Mouse (Mus musculus) embryonic facial prominence, embryonic 15.5 days (tissue): ENCODE measurements around the gene Dusp8. TPM values are rescaled to one million over a fixed set of nuclear protein-coding genes. Genes with fewer than 3 reads are reported as not detected.

ENCODE experiments used
- ATAC-seq: fragments of 200-750 bp; cut with Nextera tagmentation; 2 replicates; pipeline ENCODE4 v1.8.0; 2017; ENCODE audit warnings: low read depth, moderate TSS enrichment; ENCODE audit not compliant: insufficient number of reproducible peaks, low FRiP score, low TSS enrichment
- H3K27ac ChIP-seq: fragments of 300-500 bp; sonication (generic); replicated peaks from 2 replicates; pipeline ENCODE4 v1.5.1; 2015; ENCODE audit warnings: mild to moderate bottlenecking, inconsistent platforms
- H3K27me3 ChIP-seq: fragments of 300-500 bp; sonication (generic); 2 replicates; pipeline ENCODE4 v1.6.1; 2015; ENCODE audit warnings: inconsistent platforms
- H3K36me3 ChIP-seq: fragments of 300-500 bp; sonication (generic); 2 replicates; pipeline ENCODE4 v1.6.1; 2015; ENCODE audit warnings: mild to moderate bottlenecking, inconsistent platforms
- H3K4me1 ChIP-seq: fragments of 300-500 bp; sonication (generic); 2 replicates; pipeline ENCODE4 v1.6.1; 2015; ENCODE audit warnings: inconsistent platforms
- H3K4me2 ChIP-seq: fragments of 300-500 bp; sonication (generic); replicated peaks from 2 replicates; pipeline ENCODE4 v1.6.1; 2015; ENCODE audit warnings: mild to moderate bottlenecking, inconsistent platforms
- H3K4me3 ChIP-seq: fragments of 300-500 bp; sonication (generic); replicated peaks from 2 replicates; pipeline ENCODE4 v1.5.1; 2015; ENCODE audit warnings: mild to moderate bottlenecking, inconsistent platforms
- H3K9ac ChIP-seq: fragments of 300-500 bp; sonication (generic); 2 replicates; pipeline ENCODE4 v1.6.1; 2015; ENCODE audit warnings: inconsistent platforms
- H3K9me3 ChIP-seq: fragments of 300-500 bp; sonication (generic); replicated peaks from 2 replicates; pipeline ENCODE4 v1.6.1; 2016; ENCODE audit warnings: inconsistent platforms
- WGBS: fragments of 180-500 bp; shearing (Covaris S2); methylation state at CpG from one replicate; pipeline ENCODE4 v1.1.7; 2015; 5-methylcytosine and 5-hydroxymethylcytosine counted together
- polyA plus RNA-seq: library from polyadenylated mRNA; unstranded; fragments of >200 nt; fragmentation: Nextera tagmentation; extraction: Ambion mirVana; gene quantifications from 2 replicates; pipeline ENCODE4 v1.2.1, GENCODE M21; 2015

The Dusp8 gene
- polyA plus RNA-seq, 1 experiment from 2014 or later: 6.5 TPM

DNA sequence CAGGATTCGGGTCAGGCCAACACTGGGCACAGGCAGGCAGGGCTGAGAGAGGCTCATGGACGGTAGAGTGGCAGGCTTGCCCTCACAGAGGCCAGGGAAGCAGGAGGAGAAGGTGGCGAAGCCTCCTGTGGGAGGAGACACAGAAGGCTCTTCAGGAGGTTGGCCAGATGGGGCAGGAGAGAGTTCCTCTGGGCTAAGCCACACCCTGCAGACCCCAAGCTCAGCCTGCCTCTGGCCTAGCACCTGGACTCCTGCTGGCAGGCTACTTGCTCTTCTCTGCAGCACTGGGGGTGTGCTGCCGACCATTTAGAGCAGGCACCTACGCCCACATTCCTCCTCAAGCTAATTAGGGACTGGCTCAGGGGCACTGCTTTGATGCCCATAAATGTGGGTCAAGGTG is 11.2 kb downstream of the Dusp8 start:
- no peak overlapping the region for H3K4me3 ChIP-seq
- H3K27me3 ChIP-seq: peaks cover 93% of the 10 kb centered on the region
- WGBS: 16% methylated on average over 5 of the region's 5 CpGs
- H3K9me3 ChIP-seq: no peaks in the 10 kb centered on the region
- H3K9ac ChIP-seq: no peak overlapping the region
- peaks cover 4% of the 10 kb centered on the region; the same call in 1 of the 2 replicates for H3K36me3 ChIP-seq
- H3K27ac ChIP-seq: no peak overlapping the region; the same call in 1 of the 2 replicates
- peak; percentile 8; the same call in 1 of the 2 replicates for ATAC-seq
- peaks cover 42% of the 10 kb centered on the region for H3K4me1 ChIP-seq
- H3K4me2 ChIP-seq: no peak overlapping the region

DNA sequence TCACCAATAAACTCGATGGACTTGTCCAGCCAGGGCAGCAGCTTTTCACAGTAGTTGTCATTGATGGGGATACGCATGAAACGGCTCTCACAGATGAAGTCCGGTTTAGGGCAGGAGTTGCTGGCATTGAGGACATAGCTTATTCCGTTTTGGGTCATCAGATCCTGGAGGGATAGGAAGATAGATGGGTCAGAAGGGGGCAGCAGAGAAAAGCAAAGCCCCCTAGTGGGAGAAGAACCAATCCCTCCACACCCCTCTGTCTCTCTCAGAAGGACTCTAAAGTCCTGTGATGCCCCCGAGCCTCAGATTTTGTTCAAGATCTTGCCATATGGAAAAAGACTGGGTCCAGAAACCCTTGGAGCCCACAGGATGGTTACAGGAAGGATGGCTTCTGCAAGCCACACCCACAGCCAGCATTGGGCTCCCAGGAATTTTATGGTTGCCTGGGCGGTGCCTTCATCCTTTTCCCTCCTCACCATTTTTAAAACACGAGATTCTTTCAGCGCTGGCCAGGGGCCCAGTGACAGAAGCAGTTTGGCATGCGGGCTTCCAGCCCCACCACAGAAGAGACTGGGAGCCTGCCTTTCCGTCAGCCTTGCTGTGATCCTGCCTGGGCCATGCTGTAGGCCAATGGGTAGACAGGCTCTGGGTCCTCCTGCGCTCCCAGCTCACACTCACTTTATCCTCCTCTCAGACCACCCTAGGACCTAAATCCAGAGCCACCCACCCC is 11.9 kb downstream of the Dusp8 start:
- H3K27ac ChIP-seq: no peak overlapping the region; the same call in 1 of the 2 replicates

DNA sequence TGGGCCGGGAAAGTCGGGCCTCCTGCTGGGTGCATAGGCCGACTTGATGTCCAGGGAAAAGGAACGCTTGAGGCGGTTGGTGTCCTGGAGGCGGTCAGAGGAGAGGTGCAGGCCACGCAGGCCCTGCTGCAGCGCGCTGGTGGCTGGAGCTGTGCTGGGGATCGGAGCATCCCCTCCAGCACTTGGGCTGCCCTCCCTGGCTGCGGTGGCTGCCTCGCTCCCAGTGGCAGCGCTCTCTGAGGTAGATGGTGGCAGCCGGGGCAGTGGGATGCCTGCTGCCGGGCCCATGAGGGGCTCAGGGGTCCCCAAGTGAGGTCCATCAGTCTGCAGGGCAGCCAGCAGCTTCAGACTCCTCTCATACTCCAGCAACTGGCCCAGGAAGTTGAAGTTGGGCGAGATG is 13.0 kb downstream of the Dusp8 start:
- Histone ChIP-seq H3K27me3 (peaks cover 91% of the 10 kb centered on the region), H3K4me3 (peak overlapping the region; percentile 25), H3K4me2 (peak overlapping the region; percentile 38; the same call in 1 of the 2 replicates), H3K9me3 (no peaks in the 10 kb centered on the region), H3K9ac (0 out of 2 replicates have a peak overlapping the region, but pooled peaks have one; percentile 15), H3K27ac (no peak overlapping the region), H3K4me1 (peaks cover 30% of the 10 kb centered on the region), H3K36me3 (peaks cover 4% of the 10 kb centered on the region; the same call in 1 of the 2 replicates)
- 20% methylated on average over 16 of the region's 16 CpGs for WGBS
- no peak for ATAC-seq

More for the DNA sequence above, 11.9 kb downstream of the Dusp8 start:
- no peak; the same call in 1 of the 2 replicates for ATAC-seq
- no peak overlapping the region for H3K4me2 ChIP-seq
- 28% methylated on average over 12 of the region's 12 CpGs for WGBS
- H3K4me1 ChIP-seq: peaks cover 35% of the 10 kb centered on the region
- no peak overlapping the region for H3K4me3 ChIP-seq
- no peaks in the 10 kb centered on the region for H3K9me3 ChIP-seq
- peaks cover 4% of the 10 kb centered on the region; the same call in 1 of the 2 replicates for H3K36me3 ChIP-seq
- H3K9ac ChIP-seq: no peak overlapping the region
- peaks cover 93% of the 10 kb centered on the region for H3K27me3 ChIP-seq

DNA sequence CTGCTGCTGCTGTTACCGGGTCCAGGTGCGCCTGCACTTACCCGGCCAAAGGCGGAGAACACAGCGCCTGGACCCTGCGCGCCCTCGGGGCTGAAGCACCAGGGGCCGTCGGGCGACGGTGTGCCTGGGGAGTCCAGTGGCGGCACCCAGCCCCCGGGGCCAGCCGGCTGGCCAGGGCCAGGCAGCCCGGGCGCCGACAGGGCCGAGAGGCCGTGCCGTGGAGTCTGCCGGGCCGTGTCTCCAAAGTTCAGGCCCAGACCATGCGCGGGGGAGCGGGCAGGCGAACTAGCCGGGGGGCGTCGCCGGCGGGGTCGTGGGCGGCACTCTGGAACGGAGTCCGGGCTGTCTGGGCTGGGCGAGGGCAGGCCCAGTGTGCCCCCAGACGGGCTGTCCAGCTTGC is 13.5 kb downstream of the Dusp8 start:
- ATAC-seq: no peak
- peak overlapping the region; percentile 38 for H3K4me2 ChIP-seq
- H3K36me3 ChIP-seq: peaks cover 4% of the 10 kb centered on the region; the same call in 1 of the 2 replicates
- peaks cover 88% of the 10 kb centered on the region for H3K27me3 ChIP-seq
- no peak overlapping the region for H3K27ac ChIP-seq
- H3K4me1 ChIP-seq: peaks cover 30% of the 10 kb centered on the region
- H3K4me3 ChIP-seq: peak overlapping the region; percentile 25
- no peaks in the 10 kb centered on the region for H3K9me3 ChIP-seq
- peak overlapping the region; percentile 15; the same call in 1 of the 2 replicates for H3K9ac ChIP-seq
- WGBS: 11% methylated on average over 37 of the region's 38 CpGs

DNA sequence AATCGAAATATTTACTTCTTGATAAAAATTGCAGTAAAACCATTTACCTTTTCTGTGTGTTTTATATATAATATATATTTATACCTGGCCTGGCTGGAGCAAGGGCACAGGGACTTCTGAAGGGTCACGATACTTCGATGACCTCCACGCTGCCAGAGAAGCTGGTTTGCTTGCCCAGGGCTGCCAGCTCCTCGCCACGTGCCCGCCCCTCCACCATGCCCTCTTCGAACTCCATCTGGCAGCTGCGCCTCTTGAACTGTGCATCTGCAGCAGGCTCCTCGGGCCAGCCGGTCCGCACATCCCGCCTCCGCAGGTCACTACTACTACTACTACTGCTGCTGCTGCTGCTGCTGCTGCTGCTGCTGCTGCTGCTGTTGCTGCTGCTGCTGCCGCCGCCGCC is 13.9 kb downstream of the Dusp8 start:
- no peak overlapping the region for H3K9ac ChIP-seq
- ATAC-seq: no peak
- H3K4me3 ChIP-seq: peak overlapping the region; percentile 25
- H3K9me3 ChIP-seq: no peaks in the 10 kb centered on the region
- peak overlapping the region; percentile 38 for H3K4me2 ChIP-seq
- peaks cover 84% of the 10 kb centered on the region for H3K27me3 ChIP-seq
- 0 out of 2 replicates have a peak, but pooled peaks cover under 1% of the 10 kb centered on the region for H3K36me3 ChIP-seq
- H3K27ac ChIP-seq: no peak overlapping the region
- peaks cover 30% of the 10 kb centered on the region for H3K4me1 ChIP-seq
- WGBS: 28% methylated on average over 17 of the region's 17 CpGs

DNA sequence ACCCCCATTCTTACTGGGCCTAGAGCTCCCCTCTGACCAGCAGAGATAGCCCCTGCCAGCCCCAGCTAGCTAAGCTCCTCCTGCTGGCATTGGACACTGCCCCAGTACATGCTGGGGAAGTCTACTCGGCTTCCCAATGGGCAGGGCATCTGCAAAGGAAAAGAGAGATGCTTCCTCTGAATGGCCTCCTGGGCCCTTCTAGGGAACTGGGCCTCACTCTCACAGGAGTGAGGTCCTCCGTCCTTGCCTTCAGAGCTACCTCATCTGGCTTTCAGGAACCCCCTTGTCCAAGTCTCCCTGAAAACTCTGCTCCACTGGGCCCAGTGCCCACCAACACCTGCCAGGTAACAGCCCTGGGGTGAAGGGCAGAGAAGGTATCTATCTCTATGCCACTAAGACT is 14.8 kb downstream of the Dusp8 start:
- no peaks in the 10 kb centered on the region for H3K9me3 ChIP-seq
- H3K27ac ChIP-seq: no peak overlapping the region
- H3K27me3 ChIP-seq: peaks cover 79% of the 10 kb centered on the region
- no peak overlapping the region for H3K9ac ChIP-seq
- H3K4me1 ChIP-seq: peaks cover 30% of the 10 kb centered on the region
- no peak overlapping the region for H3K4me2 ChIP-seq
- no peak overlapping the region for H3K4me3 ChIP-seq
- ATAC-seq: no peak
- H3K36me3 ChIP-seq: no peaks in the 10 kb centered on the region
- WGBS: 59% methylated on average over 2 of the region's 2 CpGs

DNA sequence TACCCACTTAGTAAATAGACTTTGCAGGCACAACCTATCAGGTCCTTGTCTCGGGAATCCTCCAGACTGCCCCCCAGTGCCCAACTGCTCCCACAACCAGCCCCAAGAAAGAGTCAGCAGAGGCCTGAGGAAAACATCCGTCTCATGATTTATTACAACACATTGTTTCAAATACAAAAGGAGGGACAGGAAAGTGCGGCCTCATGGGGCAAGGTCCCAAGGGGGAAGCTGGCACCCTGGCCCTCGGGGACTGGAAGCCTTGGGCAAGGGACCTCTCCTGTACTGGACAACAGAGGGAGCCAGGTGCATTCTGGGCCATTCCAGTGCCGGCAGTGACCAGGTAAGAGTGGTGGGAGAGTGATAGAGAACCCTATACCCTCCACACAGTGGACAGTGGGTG is 16.3 kb downstream of the Dusp8 start:
- no peaks in the 10 kb centered on the region for H3K9me3 ChIP-seq
- no peak overlapping the region for H3K4me2 ChIP-seq
- WGBS: 52% methylated on average over 5 of the region's 5 CpGs
- no peak overlapping the region for H3K4me3 ChIP-seq
- H3K27ac ChIP-seq: no peak overlapping the region
- peaks cover 23% of the 10 kb centered on the region for H3K4me1 ChIP-seq
- peaks cover 70% of the 10 kb centered on the region for H3K27me3 ChIP-seq
- no peak for ATAC-seq
- no peaks in the 10 kb centered on the region for H3K36me3 ChIP-seq
- no peak overlapping the region for H3K9ac ChIP-seq

DNA sequence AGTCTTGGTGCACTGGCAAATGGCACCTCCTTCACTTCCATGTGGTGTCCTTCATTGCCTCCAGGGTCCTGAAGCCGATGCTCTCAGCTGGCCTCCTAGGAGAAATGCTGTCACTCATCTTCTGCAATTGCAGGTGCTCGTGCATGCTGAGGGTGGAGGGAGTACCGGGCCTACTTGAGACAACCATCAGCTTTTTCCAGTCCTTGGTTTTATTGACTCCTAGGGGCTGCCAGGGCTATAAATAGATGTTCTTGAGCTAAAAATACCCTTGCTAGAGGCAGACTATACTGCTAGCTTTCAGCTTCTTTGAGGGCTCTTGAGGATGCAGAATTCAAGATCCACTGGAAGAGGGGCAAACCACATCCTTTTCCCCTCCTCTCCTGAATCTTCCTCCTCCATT is 18.5 kb downstream of the Dusp8 start:
- Histone ChIP-seq H3K4me1 (peaks cover 4% of the 10 kb centered on the region; the same call in 1 of the 2 replicates), H3K36me3 (no peaks in the 10 kb centered on the region), H3K27me3 (peaks cover 48% of the 10 kb centered on the region), H3K9me3 (no peaks in the 10 kb centered on the region), H3K27ac (no peak overlapping the region), H3K4me2 (no peak overlapping the region), H3K4me3 (no peak overlapping the region), H3K9ac (no peak overlapping the region)
- WGBS: 70% methylated on average over 3 of the region's 3 CpGs
- ATAC-seq: no peak

DNA sequence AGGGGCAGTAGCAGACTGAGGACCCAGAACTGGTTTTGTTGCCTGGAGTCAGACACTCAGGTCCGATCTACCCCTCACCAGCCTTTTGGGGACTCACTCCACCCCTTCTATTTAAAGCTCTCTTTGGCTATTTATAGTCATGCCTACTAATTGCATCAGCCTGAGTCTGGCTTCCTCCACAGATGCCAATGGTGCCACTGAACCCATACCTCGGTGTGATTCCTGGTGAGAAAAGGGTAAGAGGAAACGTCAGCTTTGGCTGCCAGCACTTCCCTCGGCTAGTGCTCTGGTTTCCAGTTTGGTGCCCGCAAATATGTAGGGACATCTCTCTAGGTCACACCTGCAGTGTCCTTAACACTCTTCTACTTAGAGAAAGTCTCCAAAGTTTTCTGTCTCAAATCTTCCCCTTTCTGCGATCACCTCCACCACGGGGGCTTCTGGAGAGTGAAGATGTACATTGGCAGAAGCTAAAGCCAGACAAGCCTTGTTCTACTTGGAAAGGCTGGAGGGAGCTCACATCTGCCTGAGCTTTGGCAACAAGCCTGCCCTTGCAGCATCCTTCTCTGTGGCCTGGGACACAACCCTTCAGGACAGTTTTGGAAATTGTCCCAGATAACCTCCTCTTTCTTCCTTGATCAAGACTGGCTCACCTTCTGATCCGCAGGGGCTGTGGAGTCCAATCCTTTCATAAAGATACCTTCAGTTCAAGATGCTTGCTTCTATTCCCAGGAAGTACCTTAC is 21.3 kb downstream of the Dusp8 start:
- H3K9me3 ChIP-seq: no peaks in the 10 kb centered on the region
- 71% methylated on average over 8 of the region's 8 CpGs for WGBS
- H3K4me2 ChIP-seq: no peak overlapping the region
- no peak overlapping the region for H3K27ac ChIP-seq
- H3K9ac ChIP-seq: no peak overlapping the region
- H3K27me3 ChIP-seq: peaks cover 31% of the 10 kb centered on the region
- ATAC-seq: no peak
- H3K4me3 ChIP-seq: no peak overlapping the region
- H3K36me3 ChIP-seq: no peaks in the 10 kb centered on the region
- H3K4me1 ChIP-seq: no peaks in the 10 kb centered on the region

DNA sequence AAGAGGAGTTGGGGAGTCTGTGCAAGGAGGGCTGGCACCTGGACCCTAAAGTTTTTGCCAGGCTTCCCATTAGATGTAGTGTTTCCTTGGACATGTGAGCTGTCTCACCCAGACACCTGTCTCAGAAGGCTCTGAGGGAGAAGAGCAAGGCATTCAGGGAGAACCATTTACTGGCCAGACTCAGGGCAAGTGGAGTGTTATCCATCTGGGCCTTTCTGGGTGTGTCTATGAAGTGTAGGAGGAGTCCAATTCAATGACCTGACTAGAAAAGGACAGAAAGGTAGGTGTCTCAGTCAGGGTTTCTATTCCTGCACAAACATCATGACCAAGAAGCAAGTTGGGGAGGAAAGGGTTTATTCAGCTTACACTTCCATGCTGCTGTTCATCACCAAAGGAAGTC is 23.9 kb downstream of the Dusp8 start:
- no peak overlapping the region for H3K4me2 ChIP-seq
- no peaks in the 10 kb centered on the region for H3K36me3 ChIP-seq
- no peak overlapping the region for H3K27ac ChIP-seq
- H3K9ac ChIP-seq: no peak overlapping the region
- peaks cover 20% of the 10 kb centered on the region; the same call in 1 of the 2 replicates for H3K27me3 ChIP-seq
- H3K4me3 ChIP-seq: no peak overlapping the region
- no peak for ATAC-seq
- no peaks in the 10 kb centered on the region for H3K9me3 ChIP-seq
- H3K4me1 ChIP-seq: no peaks in the 10 kb centered on the region

DNA sequence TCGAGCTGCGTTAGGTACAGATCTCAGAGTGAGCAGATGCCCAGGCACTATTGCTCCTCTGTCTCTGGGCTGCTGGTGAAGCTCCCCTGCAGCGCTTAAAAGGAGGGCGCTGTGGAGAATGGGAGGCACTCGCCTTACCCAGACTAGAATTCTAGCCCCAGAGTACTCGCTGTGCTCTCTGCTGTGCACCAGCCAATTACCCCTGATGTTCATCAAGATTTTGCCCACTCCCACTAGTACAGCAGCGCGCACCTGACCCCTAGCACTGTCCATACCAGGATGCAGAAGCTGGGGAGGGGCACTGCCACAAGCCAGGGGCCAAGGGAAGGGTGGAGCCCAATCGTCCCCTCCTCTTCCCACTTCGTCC is 24.4 kb downstream of the Dusp8 start:
- 3% methylated on average over 10 of the region's 10 CpGs for WGBS
- no peak overlapping the region for H3K4me2 ChIP-seq
- H3K36me3 ChIP-seq: no peaks in the 10 kb centered on the region
- no peak overlapping the region for H3K9ac ChIP-seq
- no peaks in the 10 kb centered on the region for H3K4me1 ChIP-seq
- H3K27me3 ChIP-seq: peaks cover 20% of the 10 kb centered on the region; the same call in 1 of the 2 replicates
- no peaks in the 10 kb centered on the region for H3K9me3 ChIP-seq
- ATAC-seq: 0 out of 2 replicates have a peak, but pooled peaks have one; percentile 39
- no peak overlapping the region for H3K4me3 ChIP-seq
- no peak overlapping the region for H3K27ac ChIP-seq
